Mouse (Mus musculus) midbrain, embryonic 14.5 days (tissue): ENCODE measurements around the gene Tmeff1. TPM values are rescaled to one million over a fixed set of nuclear protein-coding genes. Genes with fewer than 3 reads are reported as not detected.

Experiments
- ATAC-seq: fragments of 200-750 bp; cut with Nextera tagmentation; 2 replicates; pipeline ENCODE4 v1.8.0; 2017; ENCODE audit warnings: moderate number of reproducible peaks, moderate library complexity; ENCODE audit not compliant: low FRiP score, low TSS enrichment
- DNase-seq: peaks from one replicate; pipeline ENCODE4 v3.0.0-alpha.2; 2015
- H3K27ac ChIP-seq: fragments of 300-500 bp; sonication (generic); replicated peaks from 2 replicates; pipeline ENCODE4 v1.5.1; 2014; ENCODE audit warnings: mild to moderate bottlenecking, low read depth, low read length, moderate library complexity
- H3K27me3 ChIP-seq: fragments of 300-500 bp; sonication (generic); 2 replicates; pipeline ENCODE4 v1.6.1; 2014; ENCODE audit warnings: low read length, control low read depth, mixed read lengths; ENCODE audit not compliant: control insufficient read depth, insufficient read depth
- H3K36me3 ChIP-seq: fragments of 300-500 bp; sonication (generic); 2 replicates; pipeline ENCODE4 v1.6.1; 2014; ENCODE audit warnings: low read length, control low read depth; ENCODE audit not compliant: control insufficient read depth, insufficient read depth
- H3K4me1 ChIP-seq: fragments of 300-500 bp; sonication (generic); 2 replicates; pipeline ENCODE4 v1.6.1; 2014; ENCODE audit warnings: mild to moderate bottlenecking, antibody characterized with exemption, low read length, control low read depth; ENCODE audit not compliant: control insufficient read depth, insufficient read depth
- H3K4me2 ChIP-seq: fragments of 300-500 bp; sonication (generic); 2 replicates; pipeline ENCODE4 v1.6.1; 2014; ENCODE audit warnings: mild to moderate bottlenecking, low read length, moderate library complexity
- H3K4me3 ChIP-seq: fragments of 300-500 bp; sonication (generic); replicated peaks from 2 replicates; pipeline ENCODE4 v1.5.1; 2014; ENCODE audit warnings: low read depth, low read length
- H3K9ac ChIP-seq: fragments of 300-500 bp; sonication (generic); replicated peaks from 2 replicates; pipeline ENCODE4 v1.6.1; 2014; ENCODE audit warnings: mild to moderate bottlenecking, low read length, moderate library complexity
- H3K9me3 ChIP-seq: fragments of 300-500 bp; sonication (generic); 2 replicates; pipeline ENCODE4 v1.6.1; 2016; ENCODE audit warnings: low read length, control low read depth, mixed read lengths; ENCODE audit not compliant: control insufficient read depth
- WGBS: fragments of 180-500 bp; shearing (Covaris S2); extraction: QIAGEN DNeasy Blood & Tissue Kit; methylation state at CpG from one replicate; pipeline ENCODE4 v1.1.7; 2014; 5-methylcytosine and 5-hydroxymethylcytosine counted together
- polyA plus RNA-seq: library from polyadenylated mRNA; unstranded; fragments of >200 nt; fragmentation: Nextera tagmentation; extraction: Ambion mirVana; gene quantifications from 2 replicates; pipeline ENCODE4 v1.2.1, GENCODE M21; 2014

The Tmeff1 gene
- polyA plus RNA-seq, 1 experiment from 2014 or later, result 359 TPM

GRCm38 (mm10) chr4:48663271-48663670 is 78.3 kb downstream of the Tmeff1 start, which contains the start of gene Cavin4:
Gene Cavin4, plus strand, starts transcription at chr4:48663514.
- ATAC-seq, result no peak
- no peak within 1 kb of the TSS for H3K9ac ChIP-seq
- peaks cover 66% of the 10 kb centered on the region for H3K36me3 ChIP-seq
- WGBS, result 95% methylated on average over 10 of the region's 10 CpGs
- H3K4me2 ChIP-seq, result no peak within 1 kb of the TSS
- no peaks in the 10 kb centered on the region for H3K4me1 ChIP-seq
- no peak within 1 kb of the TSS for H3K4me3 ChIP-seq
- H3K27ac ChIP-seq, result no peak within 1 kb of the TSS
- no peaks in the 10 kb centered on the region for H3K9me3 ChIP-seq
- H3K27me3 ChIP-seq, result no peaks in the 10 kb centered on the region
- no peak for DNase-seq

- H3K4me3 ChIP-seq, result no peak overlapping the region
- no peaks in the 10 kb centered on the region for H3K9me3 ChIP-seq
- DNase-seq (no peak), ATAC-seq (no peak)
- no peaks in the 10 kb centered on the region for H3K27me3 ChIP-seq
- H3K36me3 ChIP-seq, result peaks cover 62% of the 10 kb centered on the region
- 94% methylated on average over 6 of the region's 6 CpGs for WGBS
- no peak overlapping the region for H3K27ac ChIP-seq
- no peaks in the 10 kb centered on the region for H3K4me1 ChIP-seq
- no peak overlapping the region for H3K9ac ChIP-seq
- no peak overlapping the region for H3K4me2 ChIP-seq
Measured at GRCm38 (mm10) chr4:48664021-48664420, 79.0 kb downstream of the Tmeff1 start.

GRCm38 (mm10) chr4:48667279-48667678 is 82.3 kb downstream of the Tmeff1 start:
- no peaks in the 10 kb centered on the region for H3K9me3 ChIP-seq
- H3K27ac ChIP-seq, result no peak overlapping the region
- H3K36me3 ChIP-seq, result peaks cover 48% of the 10 kb centered on the region
- DNase-seq (no peak), ATAC-seq (no peak)
- H3K4me1 ChIP-seq, result no peaks in the 10 kb centered on the region
- no peak overlapping the region for H3K9ac ChIP-seq
- H3K4me2 ChIP-seq, result no peak overlapping the region
- no peak overlapping the region for H3K4me3 ChIP-seq
- H3K27me3 ChIP-seq, result no peaks in the 10 kb centered on the region
- WGBS, result 94% methylated on average over 6 of the region's 6 CpGs

- H3K9me3 ChIP-seq, result no peaks in the 10 kb centered on the region
- no peak overlapping the region for H3K27ac ChIP-seq
- H3K36me3 ChIP-seq, result peaks cover 51% of the 10 kb centered on the region
- no peak overlapping the region for H3K4me2 ChIP-seq
- ATAC-seq (no peak), DNase-seq (no peak)
- H3K27me3 ChIP-seq, result no peaks in the 10 kb centered on the region
- no peaks in the 10 kb centered on the region for H3K4me1 ChIP-seq
- 96% methylated on average over 5 of the region's 5 CpGs for WGBS
- no peak overlapping the region for H3K4me3 ChIP-seq
- H3K9ac ChIP-seq, result no peak overlapping the region
Measured at GRCm38 (mm10) chr4:48672915-48673314, 87.9 kb downstream of the Tmeff1 start.

GRCm38 (mm10) chr4:48674412-48674811 is 89.4 kb downstream of the Tmeff1 start:
- Histone ChIP-seq H3K27ac (no peak overlapping the region), H3K9me3 (no peaks in the 10 kb centered on the region), H3K36me3 (peaks cover 48% of the 10 kb centered on the region), H3K4me2 (no peak overlapping the region), H3K27me3 (no peaks in the 10 kb centered on the region), H3K4me1 (no peaks in the 10 kb centered on the region), H3K9ac (no peak overlapping the region), H3K4me3 (no peak overlapping the region)
- no peak for ATAC-seq
- WGBS, result 90% methylated on average over 7 of the region's 7 CpGs
- no peak for DNase-seq

GRCm38 (mm10) chr4:48676570-48677185 is 91.7 kb downstream of the Tmeff1 start:
- H3K27ac ChIP-seq, result no peak overlapping the region
- no peak overlapping the region for H3K4me2 ChIP-seq
- DNase-seq (no peak), ATAC-seq (no peak)
- peaks cover 36% of the 10 kb centered on the region for H3K36me3 ChIP-seq
- H3K9ac ChIP-seq, result no peak overlapping the region
- no peaks in the 10 kb centered on the region for H3K9me3 ChIP-seq
- no peaks in the 10 kb centered on the region for H3K4me1 ChIP-seq
- no peak overlapping the region for H3K4me3 ChIP-seq
- H3K27me3 ChIP-seq, result no peaks in the 10 kb centered on the region
- 87% methylated on average over 13 of the region's 13 CpGs for WGBS

GRCm38 (mm10) chr4:48677276-48677675 is 92.3 kb downstream of the Tmeff1 start:
- Histone ChIP-seq H3K27me3 (no peaks in the 10 kb centered on the region), H3K27ac (no peak overlapping the region), H3K36me3 (peaks cover 30% of the 10 kb centered on the region), H3K4me2 (no peak overlapping the region), H3K9me3 (no peaks in the 10 kb centered on the region), H3K4me3 (no peak overlapping the region), H3K9ac (no peak overlapping the region), H3K4me1 (no peaks in the 10 kb centered on the region)
- 94% methylated on average over 8 of the region's 8 CpGs for WGBS
- no peak for ATAC-seq
- no peak for DNase-seq

- H3K4me2 ChIP-seq, result no peak overlapping the region
- H3K9ac ChIP-seq, result no peak overlapping the region
- no peak overlapping the region for H3K4me3 ChIP-seq
- H3K36me3 ChIP-seq, result peaks cover 24% of the 10 kb centered on the region
- H3K9me3 ChIP-seq, result no peaks in the 10 kb centered on the region
- no peaks in the 10 kb centered on the region for H3K4me1 ChIP-seq
- 80% methylated on average over 2 of the region's 2 CpGs for WGBS
- no peak overlapping the region for H3K27ac ChIP-seq
- no peak for ATAC-seq
- no peak for DNase-seq
- no peaks in the 10 kb centered on the region for H3K27me3 ChIP-seq
Measured at GRCm38 (mm10) chr4:48677812-48678211, 92.8 kb downstream of the Tmeff1 start.

- WGBS, result 92% methylated on average over 9 of the region's 9 CpGs
- H3K9me3 ChIP-seq, result no peaks in the 10 kb centered on the region
- H3K36me3 ChIP-seq, result peaks cover 15% of the 10 kb centered on the region
- DNase-seq (no peak), ATAC-seq (no peak)
- no peak overlapping the region for H3K27ac ChIP-seq
- H3K9ac ChIP-seq, result no peak overlapping the region
- H3K4me2 ChIP-seq, result no peak overlapping the region
- no peak overlapping the region for H3K4me3 ChIP-seq
- H3K27me3 ChIP-seq, result no peaks in the 10 kb centered on the region
- no peaks in the 10 kb centered on the region for H3K4me1 ChIP-seq
Measured at GRCm38 (mm10) chr4:48678793-48679192, 93.8 kb downstream of the Tmeff1 start.
